Mouse (Mus musculus) heart, postnatal 0 days (tissue): ENCODE data around the gene Amn1.

Experiments
- CTCF ChIP-seq: IDR thresholded peaks from 2 replicates; pipeline ENCODE4 v1.5.1; 2016; ENCODE audit warnings: antibody characterized with exemption, control low read depth, low read depth
- EP300 ChIP-seq: IDR thresholded peaks from 2 replicates; pipeline ENCODE4 v1.6.1; 2016; ENCODE audit warnings: antibody characterized with exemption, low read depth

DNA sequence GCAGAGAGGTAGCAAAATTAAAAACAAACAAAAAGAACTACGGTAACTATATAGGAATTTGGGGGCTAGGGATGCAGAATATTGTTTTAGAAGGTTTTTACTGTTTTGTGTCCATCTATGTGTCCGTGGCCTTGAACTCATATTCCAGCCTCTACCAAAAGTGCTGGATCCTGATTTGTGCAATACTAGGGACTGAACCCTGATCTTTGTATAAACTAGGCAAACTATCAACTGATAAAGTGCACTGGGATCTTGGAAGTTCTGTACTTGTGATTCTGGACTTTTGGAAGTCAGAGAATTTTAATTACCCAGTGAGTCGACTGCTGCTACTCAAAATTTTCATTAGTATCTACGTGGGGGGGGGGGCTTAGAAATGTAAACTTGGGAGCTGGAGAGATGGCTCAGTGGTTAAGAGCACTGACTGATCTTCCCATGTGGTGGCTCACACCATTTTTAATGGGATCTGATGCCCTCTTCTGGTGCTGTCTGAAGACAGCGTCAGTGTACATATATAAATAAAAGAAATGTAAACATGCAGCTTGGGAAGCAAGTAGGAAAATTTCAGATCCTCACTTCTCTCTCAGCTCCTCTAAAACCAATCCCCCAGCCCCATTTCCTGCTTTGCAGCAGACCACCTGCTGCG is 34.9 kb downstream of the Amn1 start:
- no peak for TF ChIP-seq EP300
- TF ChIP-seq CTCF, result 0 out of 2 replicates have a peak, but pooled peaks have one; percentile 6
